Mouse (Mus musculus) hindbrain, embryonic 12.5 days (tissue): ENCODE measurements around the gene Cmtr1. TPM values are rescaled to one million over a fixed set of nuclear protein-coding genes. Genes with fewer than 3 reads are reported as not detected.
A peak's percentile ranks its signal among the peaks of the same experiment; 100 is the strongest.

Experiments
- ATAC-seq: fragments of 200-750 bp; cut with Nextera tagmentation; 2 replicates; pipeline ENCODE4 v1.8.0; 2017; ENCODE audit warnings: moderate TSS enrichment; ENCODE audit not compliant: low FRiP score
- H3K27ac ChIP-seq: fragments of 300-500 bp; sonication (generic); 2 replicates; pipeline ENCODE4 v1.5.1; 2016; ENCODE audit warnings: mild to moderate bottlenecking
- H3K27me3 ChIP-seq: fragments of 300-500 bp; sonication (generic); 2 replicates; pipeline ENCODE4 v1.6.1; 2016; ENCODE audit warnings: mild to moderate bottlenecking
- H3K36me3 ChIP-seq: fragments of 300-500 bp; sonication (generic); 2 replicates; pipeline ENCODE4 v1.6.1; 2016; ENCODE audit warnings: mild to moderate bottlenecking
- H3K4me1 ChIP-seq: fragments of 300-500 bp; sonication (generic); 2 replicates; pipeline ENCODE4 v1.6.1; 2016
- H3K4me2 ChIP-seq: fragments of 300-500 bp; sonication (generic); replicated peaks from 2 replicates; pipeline ENCODE4 v1.6.1; 2016; ENCODE audit warnings: mild to moderate bottlenecking
- H3K4me3 ChIP-seq: fragments of 300-500 bp; sonication (generic); 2 replicates; pipeline ENCODE4 v1.5.1; 2016; ENCODE audit warnings: mild to moderate bottlenecking
- H3K9ac ChIP-seq: fragments of 300-500 bp; sonication (generic); 2 replicates; pipeline ENCODE4 v1.6.1; 2016; ENCODE audit warnings: mild to moderate bottlenecking, moderate library complexity
- H3K9me3 ChIP-seq: fragments of 300-500 bp; sonication (generic); replicated peaks from 2 replicates; pipeline ENCODE4 v1.6.1; 2016; ENCODE audit warnings: mild to moderate bottlenecking
- WGBS: fragments of 180-500 bp; shearing (Covaris S2); methylation state at CpG from one replicate; pipeline ENCODE4 v1.1.7; 2016; 5-methylcytosine and 5-hydroxymethylcytosine counted together
- polyA plus RNA-seq: library from polyadenylated mRNA; unstranded; fragments of >200 nt; fragmentation: Nextera tagmentation; extraction: Ambion mirVana; gene quantifications from 2 replicates; pipeline ENCODE4 v1.2.1, GENCODE M21; 2016

The Cmtr1 gene
- polyA plus RNA-seq, 1 experiment from 2014 or later = 141 TPM

GRCm38 (mm10) chr17:29673325-29673724 lies 12.9 kb downstream of the Cmtr1 start:
- no peak for ATAC-seq
- Histone ChIP-seq H3K4me1 (no peaks in the 10 kb centered on the region), H3K9me3 (no peaks in the 10 kb centered on the region), H3K4me2 (no peak overlapping the region), H3K27ac (no peak overlapping the region), H3K4me3 (no peak overlapping the region), H3K27me3 (no peaks in the 10 kb centered on the region), H3K36me3 (peaks cover 55% of the 10 kb centered on the region), H3K9ac (no peak overlapping the region)
- 95% methylated on average over 4 of the region's 4 CpGs for WGBS

- no peak overlapping the region for H3K4me2 ChIP-seq
- WGBS = 90% methylated on average over 8 of the region's 8 CpGs
- no peak overlapping the region for H3K4me3 ChIP-seq
- no peaks in the 10 kb centered on the region for H3K27me3 ChIP-seq
- no peak for ATAC-seq
- no peak overlapping the region for H3K9ac ChIP-seq
- no peaks in the 10 kb centered on the region for H3K9me3 ChIP-seq
- peaks cover 89% of the 10 kb centered on the region for H3K36me3 ChIP-seq
- no peaks in the 10 kb centered on the region for H3K4me1 ChIP-seq
- no peak overlapping the region for H3K27ac ChIP-seq
Observed at GRCm38 (mm10) chr17:29678526-29678925, 18.1 kb downstream of the Cmtr1 start.

GRCm38 (mm10) chr17:29679038-29679767 lies 18.8 kb downstream of the Cmtr1 start:
- H3K4me3 ChIP-seq = no peak overlapping the region
- no peaks in the 10 kb centered on the region for H3K27me3 ChIP-seq
- no peaks in the 10 kb centered on the region for H3K4me1 ChIP-seq
- H3K27ac ChIP-seq = no peak overlapping the region
- H3K9me3 ChIP-seq = no peaks in the 10 kb centered on the region
- H3K36me3 ChIP-seq = peaks cover 88% of the 10 kb centered on the region
- H3K9ac ChIP-seq = no peak overlapping the region
- 80% methylated on average over 6 of the region's 6 CpGs for WGBS
- no peak for ATAC-seq
- no peak overlapping the region for H3K4me2 ChIP-seq

GRCm38 (mm10) chr17:29680174-29680573 lies 19.8 kb downstream of the Cmtr1 start:
- H3K27ac ChIP-seq = peak overlapping the region; percentile 62; the same call in 1 of the 2 replicates
- H3K4me3 ChIP-seq = no peak overlapping the region
- no peaks in the 10 kb centered on the region for H3K9me3 ChIP-seq
- WGBS = 64% methylated on average over 2 of the region's 2 CpGs
- H3K27me3 ChIP-seq = no peaks in the 10 kb centered on the region
- ATAC-seq = no peak
- H3K4me1 ChIP-seq = no peaks in the 10 kb centered on the region
- peaks cover 90% of the 10 kb centered on the region for H3K36me3 ChIP-seq
- H3K9ac ChIP-seq = no peak overlapping the region
- H3K4me2 ChIP-seq = no peak overlapping the region

- Histone ChIP-seq H3K4me2 (no peak overlapping the region), H3K9ac (no peak overlapping the region), H3K4me1 (no peaks in the 10 kb centered on the region), H3K9me3 (no peaks in the 10 kb centered on the region), H3K36me3 (peaks cover 90% of the 10 kb centered on the region), H3K27ac (no peak overlapping the region), H3K4me3 (no peak overlapping the region), H3K27me3 (no peaks in the 10 kb centered on the region)
- ATAC-seq = no peak
- 93% methylated on average over 2 of the region's 2 CpGs for WGBS
Observed at GRCm38 (mm10) chr17:29680921-29681320, 20.5 kb downstream of the Cmtr1 start.

- Histone ChIP-seq H3K9me3 (no peaks in the 10 kb centered on the region), H3K27ac (no peak overlapping the region), H3K27me3 (no peaks in the 10 kb centered on the region), H3K4me3 (no peak overlapping the region), H3K4me2 (no peak overlapping the region), H3K9ac (no peak overlapping the region), H3K36me3 (peaks cover 90% of the 10 kb centered on the region), H3K4me1 (no peaks in the 10 kb centered on the region)
- WGBS = 93% methylated on average over 9 of the region's 9 CpGs
- ATAC-seq = no peak
Observed at GRCm38 (mm10) chr17:29681669-29682068, 21.3 kb downstream of the Cmtr1 start.

GRCm38 (mm10) chr17:29682261-29682660 lies 21.9 kb downstream of the Cmtr1 start:
- no peak overlapping the region for H3K9ac ChIP-seq
- 74% methylated on average over 7 of the region's 7 CpGs for WGBS
- ATAC-seq = no peak
- H3K27me3 ChIP-seq = no peaks in the 10 kb centered on the region
- H3K9me3 ChIP-seq = no peaks in the 10 kb centered on the region
- no peak overlapping the region for H3K4me2 ChIP-seq
- peaks cover 88% of the 10 kb centered on the region for H3K36me3 ChIP-seq
- no peak overlapping the region for H3K27ac ChIP-seq
- H3K4me1 ChIP-seq = no peaks in the 10 kb centered on the region
- no peak overlapping the region for H3K4me3 ChIP-seq

- WGBS = 76% methylated on average over 2 of the region's 2 CpGs
- no peak overlapping the region for H3K4me2 ChIP-seq
- H3K36me3 ChIP-seq = peaks cover 86% of the 10 kb centered on the region
- H3K4me1 ChIP-seq = no peaks in the 10 kb centered on the region
- ATAC-seq = no peak
- no peak overlapping the region for H3K9ac ChIP-seq
- H3K27me3 ChIP-seq = no peaks in the 10 kb centered on the region
- no peak overlapping the region for H3K27ac ChIP-seq
- H3K4me3 ChIP-seq = no peak overlapping the region
- no peaks in the 10 kb centered on the region for H3K9me3 ChIP-seq
Observed at GRCm38 (mm10) chr17:29683127-29683526, 22.7 kb downstream of the Cmtr1 start.

GRCm38 (mm10) chr17:29684275-29684674 lies 23.9 kb downstream of the Cmtr1 start:
- no peak for ATAC-seq
- Histone ChIP-seq H3K4me2 (no peak overlapping the region), H3K27ac (no peak overlapping the region), H3K9ac (no peak overlapping the region), H3K4me3 (no peak overlapping the region), H3K4me1 (no peaks in the 10 kb centered on the region), H3K27me3 (no peaks in the 10 kb centered on the region), H3K36me3 (peaks cover 83% of the 10 kb centered on the region), H3K9me3 (no peaks in the 10 kb centered on the region)
- 87% methylated on average over 4 of the region's 4 CpGs for WGBS

- no peak for ATAC-seq
- Histone ChIP-seq H3K4me2 (no peak overlapping the region), H3K4me1 (no peaks in the 10 kb centered on the region), H3K36me3 (peaks cover 84% of the 10 kb centered on the region), H3K4me3 (no peak overlapping the region), H3K9me3 (no peaks in the 10 kb centered on the region), H3K27ac (no peak overlapping the region), H3K27me3 (no peaks in the 10 kb centered on the region), H3K9ac (no peak overlapping the region)
- 98% methylated on average over 5 of the region's 5 CpGs for WGBS
Observed at GRCm38 (mm10) chr17:29686771-29687170, 26.4 kb downstream of the Cmtr1 start.

- peaks cover 79% of the 10 kb centered on the region for H3K36me3 ChIP-seq
- no peak overlapping the region for H3K4me2 ChIP-seq
- H3K27me3 ChIP-seq = no peaks in the 10 kb centered on the region
- no peak overlapping the region for H3K4me3 ChIP-seq
- WGBS = 68% methylated on average over 6 of the region's 6 CpGs
- H3K27ac ChIP-seq = no peak overlapping the region
- no peak for ATAC-seq
- H3K9ac ChIP-seq = no peak overlapping the region
- no peaks in the 10 kb centered on the region for H3K9me3 ChIP-seq
- H3K4me1 ChIP-seq = no peaks in the 10 kb centered on the region
Observed at GRCm38 (mm10) chr17:29687373-29687772, 27.0 kb downstream of the Cmtr1 start.

GRCm38 (mm10) chr17:29688610-29689009 lies 28.2 kb downstream of the Cmtr1 start:
- WGBS = 95% methylated on average over 10 of the region's 10 CpGs
- no peaks in the 10 kb centered on the region for H3K27me3 ChIP-seq
- H3K4me3 ChIP-seq = no peak overlapping the region
- H3K9me3 ChIP-seq = no peaks in the 10 kb centered on the region
- H3K4me1 ChIP-seq = no peaks in the 10 kb centered on the region
- no peak overlapping the region for H3K27ac ChIP-seq
- no peak overlapping the region for H3K4me2 ChIP-seq
- ATAC-seq = no peak
- H3K36me3 ChIP-seq = peaks cover 76% of the 10 kb centered on the region
- H3K9ac ChIP-seq = no peak overlapping the region

- Histone ChIP-seq H3K4me1 (no peaks in the 10 kb centered on the region), H3K27me3 (no peaks in the 10 kb centered on the region), H3K4me2 (no peak overlapping the region), H3K27ac (no peak overlapping the region), H3K9me3 (no peaks in the 10 kb centered on the region), H3K36me3 (peaks cover 76% of the 10 kb centered on the region), H3K9ac (no peak overlapping the region), H3K4me3 (no peak overlapping the region)
- 83% methylated on average over 6 of the region's 6 CpGs for WGBS
- no peak for ATAC-seq
Observed at GRCm38 (mm10) chr17:29690257-29690656, 29.9 kb downstream of the Cmtr1 start.
